Mouse (Mus musculus) frontal cortex, adult (tissue): ENCODE data around the gene Hist1h3e.
"Not testable (repeated sequence)": the region's sequence is repeated elsewhere in the genome, so short reads cannot be mapped to it uniquely, and the experiment has no call there.

Source experiments
- ATAC-seq: cut with Nextera tagmentation; 2 replicates; pipeline ENCODE4 v1.9.2; 2017; ENCODE audit warnings: mild to moderate bottlenecking, moderate library complexity, mixed read lengths; ENCODE audit not compliant: low TSS enrichment

Gene Hist1h3e

GRCm38 (mm10) chr13:23561883-23562659 is at the start of gene Hist1h3e:
TSS of gene Hist1h3e (minus strand) at chr13:23562369.
- peak; percentile 92 for ATAC-seq

GRCm38 (mm10) chr13:23611638-23612037 is 49.5 kb upstream of the Hist1h3e start:
- ATAC-seq = no peak

- ATAC-seq = no peak
Observed at GRCm38 (mm10) chr13:23610393-23610792, 48.2 kb upstream of the Hist1h3e start.

GRCm38 (mm10) chr13:23609844-23610243 is 47.7 kb upstream of the Hist1h3e start:
- no peak for ATAC-seq

- ATAC-seq = no peak
Observed at GRCm38 (mm10) chr13:23609209-23609608, 47.0 kb upstream of the Hist1h3e start.

GRCm38 (mm10) chr13:23605052-23605451 is 42.9 kb upstream of the Hist1h3e start:
- ATAC-seq = no peak

GRCm38 (mm10) chr13:23604452-23604851 is 42.3 kb upstream of the Hist1h3e start:
- no peak for ATAC-seq

GRCm38 (mm10) chr13:23603182-23603699 is 41.1 kb upstream of the Hist1h3e start:
- ATAC-seq = no peak

GRCm38 (mm10) chr13:23597957-23598356 is 35.8 kb upstream of the Hist1h3e start:
- ATAC-seq = peak; percentile 83

- no peak for ATAC-seq
Observed at GRCm38 (mm10) chr13:23595622-23596372, 33.6 kb upstream of the Hist1h3e start.

- no peak for ATAC-seq
Observed at GRCm38 (mm10) chr13:23595185-23595584, 33.0 kb upstream of the Hist1h3e start.

- no peak for ATAC-seq
Observed at GRCm38 (mm10) chr13:23593051-23593770, 31.0 kb upstream of the Hist1h3e start.

GRCm38 (mm10) chr13:23592614-23593013 is 30.4 kb upstream of the Hist1h3e start:
- no peak for ATAC-seq

GRCm38 (mm10) chr13:23591886-23592285 is 29.7 kb upstream of the Hist1h3e start:
- ATAC-seq = not testable (repeated sequence)

- ATAC-seq = no peak
Observed at GRCm38 (mm10) chr13:23591206-23591605, 29.0 kb upstream of the Hist1h3e start.

- ATAC-seq = no peak
Observed at GRCm38 (mm10) chr13:23586940-23587225, 24.7 kb upstream of the Hist1h3e start.

- no peak for ATAC-seq
Observed at GRCm38 (mm10) chr13:23586099-23586939, 24.1 kb upstream of the Hist1h3e start.

GRCm38 (mm10) chr13:23585442-23586098 is 23.4 kb upstream of the Hist1h3e start:
- peak; percentile 91 for ATAC-seq

GRCm38 (mm10) chr13:23585029-23585441 is 22.9 kb upstream of the Hist1h3e start:
- peak; percentile 62 for ATAC-seq

- ATAC-seq = no peak
Observed at GRCm38 (mm10) chr13:23584331-23584730, 22.2 kb upstream of the Hist1h3e start.
